Mouse (Mus musculus) ES-Bruce4 (cell line): ENCODE measurements at regions not wholly inside any gene's neighbourhood (a gene's known extent, or its start where the extent isn't known, plus 50 kb on each side); places are given as distances from the start of the nearest gene placed in this dataset.

Source experiments
- CTCF ChIP-seq: IDR thresholded peaks from one replicate; pipeline ENCODE4 v1.8.1; 2011; ENCODE audit warnings: low read depth, low read length
- EP300 ChIP-seq: IDR thresholded peaks from 2 replicates; pipeline ENCODE4 v1.6.1; 2011; ENCODE audit warnings: low read depth, low read length; ENCODE audit not compliant: insufficient read depth
- POLR2A ChIP-seq: IDR thresholded peaks from one replicate; pipeline ENCODE4 v1.8.1; 2011; ENCODE audit warnings: low read length; ENCODE audit not compliant: insufficient read depth

GRCm38 (mm10) chr11:48067072-48067471 lies 78.3 kb upstream of the Sgcd start:
- no peak for TF ChIP-seq CTCF
- TF ChIP-seq POLR2A: no peak
- no peak for TF ChIP-seq EP300
